Comparison of ENCODE assay signal across 9 mouse cellular contexts in the genomic region with DNA sequence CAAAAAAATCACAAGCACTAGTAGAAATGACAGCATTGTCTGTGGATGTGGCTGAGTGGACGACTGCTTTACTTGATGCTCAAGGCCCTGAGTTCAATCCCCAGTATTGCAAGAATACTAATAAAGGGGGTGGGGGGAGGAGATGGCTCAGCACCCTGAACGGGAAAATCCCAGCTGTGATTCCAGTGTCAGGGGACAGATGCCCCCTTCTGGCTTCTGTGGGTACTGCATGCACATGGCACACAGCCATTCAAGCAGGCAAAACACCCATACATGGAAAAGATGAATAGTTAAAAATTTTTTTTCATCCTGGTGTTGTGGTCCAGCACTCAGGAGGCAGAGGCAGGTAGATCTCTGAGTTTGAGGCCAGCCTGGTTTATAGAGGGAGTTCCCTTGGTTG. TPM values are rescaled to one million over a fixed set of nuclear protein-coding genes. Genes with fewer than 3 reads are reported as not detected.
A peak's percentile ranks its signal among the peaks of the same experiment; 100 is the strongest.
DNase-seq lines count a peak whose midpoint lies in the region; ATAC-seq lines count a peak whose summit lies in the region.
"Had no signal": no experiment of that assay in that cellular context is flagged by ENCODE, and none has a peak within 500 bp of the region (broad histone marks: within the 10 kb centered on the region; RNA-seq: fewer than 3 reads in every experiment).

No protein-coding gene starts in this region.

- WGBS in heart, embryonic 10.5 days: 50% methylated on average over 2 of the region's 2 CpGs

- no peak for ATAC-seq in erythroid progenitor cell, adult 5-6 weeks (replicated peaks; ENCODE audit: low FRiP score, poor library complexity, severe bottlenecking)

- no peaks in the 10 kb centered on the region for H3K36me3 ChIP-seq in heart, embryonic 10.5 days

- H3K27ac ChIP-seq in heart, embryonic 10.5 days: no peak overlapping the region
- H3K27ac ChIP-seq: macrophage had no signal

- intact Hi-C loops in heart, postnatal 10 days (cut with DNase I): no loop called here

- peaks cover 15% of the 10 kb centered on the region for H3K27me3 ChIP-seq in heart, embryonic 10.5 days (ENCODE audit: insufficient read depth, poor library complexity, severe bottlenecking)

- no peaks in the 10 kb centered on the region for H3K9me3 ChIP-seq in heart, embryonic 10.5 days

- peak; percentile 19 to 53 for DNase-seq in heart, postnatal 10 days
- no peak for DNase-seq in heart, embryonic 10.5 days (ENCODE audit: low spot score)
- peak; percentile 32 to 45 for DNase-seq in right cerebral cortex, postnatal 10 days (ENCODE audit: low spot score in 2 of 2)
- DNase-seq in right cerebral cortex, postnatal 25 days: no peak
- peak; percentile 12 for DNase-seq in c-Kit-negative CD71-positive TER-119-positive erythroid progenitor cells, embryonic 14.5 days (ENCODE audit: low read depth, low spot score)
- DNase-seq in lung, postnatal 36 days: peak; percentile 11
- no peak for DNase-seq in ovary, postnatal 36 days (ENCODE audit: low spot score)

- H3K4me1 ChIP-seq in heart, embryonic 10.5 days: peaks cover 4% of the 10 kb centered on the region; the same call in 1 of the 2 replicates

- no peak overlapping the region for H3K4me3 ChIP-seq in heart, embryonic 10.5 days

RNA-seq across cellular contexts. Expression of a gene that starts 10.9 kb away (rescaled TPM):
- total RNA-seq in heart, postnatal 10 days (2021): not detected
- 0.29 TPM in 1 of 2 replicates, not detected in the other for polyA plus RNA-seq in heart, embryonic 10.5 days (2016; fragmentation: Nextera tagmentation; extraction: Ambion mirVana)
- total RNA-seq in erythroid progenitor cell, adult 5-6 weeks (2015; ENCODE audit: low replicate concordance): not detected in 2 replicates
- total RNA-seq in erythroid progenitor cell, adult 5-6 weeks (2017; ENCODE audit: low replicate concordance): not detected in 2 replicates
- polyA plus RNA-seq: macrophage had no signal

Comparison
In these comparisons a context has a peak if more than half of its experiments do, and no peak if none do; other contexts are left out.
1. DNase-seq: peak in heart, postnatal 10 days (2 of 2), right cerebral cortex, postnatal 10 days (2 of 2), c-Kit-negative CD71-positive TER-119-positive erythroid progenitor cells, embryonic 14.5 days (single experiment) and lung, postnatal 36 days (single experiment); none in heart, embryonic 10.5 days (single experiment), right cerebral cortex, postnatal 25 days (single experiment) and ovary, postnatal 36 days (single experiment).